8 mouse cellular contexts compared by ENCODE assay signal in the genomic region with DNA sequence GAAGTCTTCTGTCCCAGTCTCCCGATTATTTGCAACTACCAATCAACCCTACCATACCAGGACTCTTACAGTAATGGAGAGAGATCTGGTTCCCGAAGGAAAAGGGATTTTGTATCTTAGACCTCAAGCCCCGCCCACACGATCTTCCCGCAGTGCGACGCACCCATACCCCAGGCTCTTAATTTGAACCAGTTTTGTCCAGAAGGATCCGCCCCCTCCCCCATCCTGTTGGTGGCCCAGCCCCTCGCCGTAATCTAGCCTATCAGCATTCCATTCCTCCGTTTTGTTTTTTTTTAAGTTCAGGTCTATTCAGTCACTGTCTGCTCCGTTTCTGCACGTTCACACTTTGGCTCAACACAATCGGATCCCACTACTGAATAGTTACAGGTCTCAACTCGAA. TPM values are rescaled to one million over a fixed set of nuclear protein-coding genes. Genes with fewer than 3 reads are reported as not detected.
DNase-seq lines count a peak whose midpoint lies in the region; ATAC-seq and TF ChIP-seq lines count a peak whose summit lies in the region.

No protein-coding gene starts in this region.

- peak; percentile 72 for ATAC-seq in common myeloid progenitor, adult 5-6 weeks (replicated peaks; ENCODE audit: low read depth, poor library complexity, severe bottlenecking)
- peak; percentile 74 for ATAC-seq in granulocyte monocyte progenitor cell, adult 5-6 weeks (replicated peaks; ENCODE audit: poor library complexity, severe bottlenecking)
- peak; percentile 83 for ATAC-seq in kidney, embryonic 15.5 days (replicated peaks; ENCODE audit: low FRiP score)
- ATAC-seq in lung, embryonic 14.5 days (ENCODE audit: insufficient read depth) = peak; percentile 81

- DNase-seq in A20 (ENCODE audit: low read depth, low spot score) (peak; percentile 97), ES-E14 (ENCODE audit: low read depth, low spot score) (peak; percentile 97)
- DNase-seq in lung, embryonic 14.5 days = peak; percentile 95
- DNase-seq in ovary, postnatal 14 days (ENCODE audit: low spot score) = peak; percentile 55
- peak; percentile 79 to 85 for DNase-seq in urinary bladder, postnatal 4 days (ENCODE audit: low spot score in 2 of 2)

- in situ Hi-C loops in ES-E14 (cut with MboI; ENCODE audit: low sequenced_read_pairs in 2 of 2, unreplicated experiment in 2 of 2) = no loop called here

- H3K9ac ChIP-seq in ES-E14 (ENCODE audit: insufficient read depth, low read depth, low read length, poor library complexity, severe bottlenecking) = peak overlapping the region; percentile 98; the same call in 1 of the 2 replicates
- peak overlapping the region; percentile 78 for H3K9ac ChIP-seq in kidney, embryonic 15.5 days
- peak overlapping the region; percentile 79 for H3K9ac ChIP-seq in lung, embryonic 14.5 days

- WGBS in kidney, embryonic 15.5 days = under 1% methylated on average over 15 of the region's 15 CpGs
- under 1% methylated on average over 15 of the region's 15 CpGs for WGBS in lung, embryonic 14.5 days

- peak overlapping the region; percentile 69 for H3K4me2 ChIP-seq in kidney, embryonic 15.5 days
- H3K4me2 ChIP-seq in lung, embryonic 14.5 days = peak overlapping the region; percentile 73

- H3K36me3 ChIP-seq in ES-E14 (ENCODE audit: control insufficient read depth, insufficient read depth, low read length, poor library complexity, severe bottlenecking) = peaks cover 48% of the 10 kb centered on the region
- H3K36me3 ChIP-seq in kidney, embryonic 15.5 days = peaks cover 54% of the 10 kb centered on the region
- H3K36me3 ChIP-seq in lung, embryonic 14.5 days (ENCODE audit: insufficient read depth) = peaks cover 50% of the 10 kb centered on the region

- peak overlapping the region; percentile 90 to 98 for H3K4me3 ChIP-seq in ES-E14 (ENCODE audit: insufficient read depth in 1 of 2, low read depth in 1 of 2, low read length in 2 of 2, poor library complexity in 1 of 2, severe bottlenecking in 1 of 2)
- peak overlapping the region; percentile 86 for H3K4me3 ChIP-seq in kidney, embryonic 15.5 days (replicated peaks)
- peak overlapping the region; percentile 64 for H3K4me3 ChIP-seq in lung, embryonic 14.5 days (ENCODE audit: low read depth, low read length)

- peak overlapping the region; percentile 91; the same call in 1 of the 2 replicates for H3K27ac ChIP-seq in ES-E14 (ENCODE audit: insufficient read depth, low read depth, low read length, poor library complexity, severe bottlenecking)
- H3K27ac ChIP-seq in kidney, embryonic 15.5 days = peak overlapping the region; percentile 92
- peak overlapping the region; percentile 89 for H3K27ac ChIP-seq in lung, embryonic 14.5 days (ENCODE audit: low read depth)

- no peaks in the 10 kb centered on the region for H3K27me3 ChIP-seq in kidney, embryonic 15.5 days
- H3K27me3 ChIP-seq in lung, embryonic 14.5 days (ENCODE audit: insufficient read depth, low read length) = no peaks in the 10 kb centered on the region

- H3K9me3 ChIP-seq in ES-E14 (ENCODE audit: control insufficient read depth, insufficient read depth, low read depth, low read length) = no peaks in the 10 kb centered on the region
- no peaks in the 10 kb centered on the region for H3K9me3 ChIP-seq in kidney, embryonic 15.5 days (replicated peaks)
- no peaks in the 10 kb centered on the region for H3K9me3 ChIP-seq in lung, embryonic 14.5 days (ENCODE audit: low read depth, low read length)

- H3K4me1 ChIP-seq in ES-E14 (ENCODE audit: control insufficient read depth in 2 of 2, insufficient read depth in 2 of 2, low read length in 2 of 2, poor library complexity in 1 of 2) = peaks cover 0 to 27% of the 10 kb centered on the region in 2 experiments; a peak in 2 of 4 replicates
- peaks cover 30% of the 10 kb centered on the region for H3K4me1 ChIP-seq in kidney, embryonic 15.5 days
- peaks cover 8% of the 10 kb centered on the region for H3K4me1 ChIP-seq in lung, embryonic 14.5 days (ENCODE audit: insufficient read depth)

- TF ChIP-seq CTCF in lung, embryonic 14.5 days (IDR thresholded peaks at IDR 0.05; ENCODE audit: low read depth) = no peak

TF ChIP-seq in ES-E14, 5 proteins besides CTCF, POLR2A, EP300 and RAD21:
- TF ChIP-seq HCFC1 (IDR thresholded peaks at IDR 0.05; ENCODE audit: borderline replicate concordance, insufficient read depth, low read length) = peak; percentile 69; the same call in 1 of the 2 replicates
- peak; percentile 95 for TF ChIP-seq ZNF384 (IDR thresholded peaks at IDR 0.05; ENCODE audit: low read depth, low read length)
- no peak for TF ChIP-seq MAFK (IDR thresholded peaks at IDR 0.05; ENCODE audit: insufficient read depth, low read depth, low read length)
- peak; percentile 71; the same call in 1 of the 2 replicates for TF ChIP-seq CHD2 (IDR thresholded peaks at IDR 0.05; ENCODE audit: low read depth, low read length)
- no peak for TF ChIP-seq ZC3H11A (IDR thresholded peaks at IDR 0.05; ENCODE audit: borderline replicate concordance, low read depth, low read length)

RNA-seq across cellular contexts. Expression of a gene that starts 0.9 kb away (rescaled TPM):
- total RNA-seq in ES-E14 (2012; rRNA removed) = 205 and 274 TPM in 2 replicates
- total RNA-seq in common myeloid progenitor, adult 5-6 weeks (2017) = 81.4 and 106 TPM in 2 replicates
- total RNA-seq in granulocyte monocyte progenitor cell, adult 5-6 weeks (2014; fragmentation: Nextera tagmentation) = 87.4 and 136 TPM in 2 replicates
- total RNA-seq in granulocyte monocyte progenitor cell, adult 5-6 weeks (2017) = 92.2 and 118 TPM in 2 replicates
- 147 and 155 TPM in 2 replicates for polyA plus RNA-seq in kidney, embryonic 15.5 days (2015; fragmentation: Nextera tagmentation; extraction: Ambion mirVana)
- polyA plus RNA-seq in lung, embryonic 14.5 days (2014; fragmentation: Nextera tagmentation; extraction: Ambion mirVana) = 157 and 168 TPM in 2 replicates

RNA-seq across cellular contexts. Expression of a gene that starts 0.9 kb away (rescaled TPM):
- 44.8 and 45.3 TPM in 2 replicates for total RNA-seq in ES-E14 (2012; rRNA removed)
- total RNA-seq in common myeloid progenitor, adult 5-6 weeks (2017) = 13.9 and 14.4 TPM in 2 replicates
- total RNA-seq in granulocyte monocyte progenitor cell, adult 5-6 weeks (2014; fragmentation: Nextera tagmentation) = 15.4 and 22.3 TPM in 2 replicates
- total RNA-seq in granulocyte monocyte progenitor cell, adult 5-6 weeks (2017) = 8.9 and 11.0 TPM in 2 replicates
- 54.1 and 67.9 TPM in 2 replicates for polyA plus RNA-seq in kidney, embryonic 15.5 days (2015; fragmentation: Nextera tagmentation; extraction: Ambion mirVana)
- polyA plus RNA-seq in lung, embryonic 14.5 days (2014; fragmentation: Nextera tagmentation; extraction: Ambion mirVana) = 59.1 and 63.7 TPM in 2 replicates

RNA-seq across cellular contexts. Expression of a gene that starts 17.3 kb away (rescaled TPM):
- total RNA-seq in ES-E14 (2012; rRNA removed) = 46.4 and 50.8 TPM in 2 replicates
- total RNA-seq in common myeloid progenitor, adult 5-6 weeks (2017) = 21.8 and 23.0 TPM in 2 replicates
- 12.4 and 27.5 TPM in 2 replicates for total RNA-seq in granulocyte monocyte progenitor cell, adult 5-6 weeks (2014; fragmentation: Nextera tagmentation)
- total RNA-seq in granulocyte monocyte progenitor cell, adult 5-6 weeks (2017) = 22.7 and 31.5 TPM in 2 replicates
- 7.9 and 8.2 TPM in 2 replicates for polyA plus RNA-seq in kidney, embryonic 15.5 days (2015; fragmentation: Nextera tagmentation; extraction: Ambion mirVana)
- 4.5 and 7.5 TPM in 2 replicates for polyA plus RNA-seq in lung, embryonic 14.5 days (2014; fragmentation: Nextera tagmentation; extraction: Ambion mirVana)

RNA-seq across cellular contexts. Expression of a gene that starts 20.5 kb away (rescaled TPM):
- total RNA-seq in ES-E14 (2012; rRNA removed) = 0.94 and 1.1 TPM in 2 replicates
- total RNA-seq in common myeloid progenitor, adult 5-6 weeks (2017) = 0.68 and 0.78 TPM in 2 replicates
- total RNA-seq in granulocyte monocyte progenitor cell, adult 5-6 weeks (2014; fragmentation: Nextera tagmentation) = not detected in 2 replicates
- total RNA-seq in granulocyte monocyte progenitor cell, adult 5-6 weeks (2017) = 0.43 and 1.1 TPM in 2 replicates
- polyA plus RNA-seq in kidney, embryonic 15.5 days (2015; fragmentation: Nextera tagmentation; extraction: Ambion mirVana) = 1.3 and 1.4 TPM in 2 replicates
- 0.96 and 1.5 TPM in 2 replicates for polyA plus RNA-seq in lung, embryonic 14.5 days (2014; fragmentation: Nextera tagmentation; extraction: Ambion mirVana)

RNA-seq across cellular contexts. Expression of a gene that starts 22.2 kb away (rescaled TPM):
- total RNA-seq in ES-E14 (2012; rRNA removed) = 0.54 TPM in 1 of 2 replicates, not detected in the other
- not detected in 2 replicates for total RNA-seq in common myeloid progenitor, adult 5-6 weeks (2017)
- not detected in 2 replicates for total RNA-seq in granulocyte monocyte progenitor cell, adult 5-6 weeks (2014; fragmentation: Nextera tagmentation)
- total RNA-seq in granulocyte monocyte progenitor cell, adult 5-6 weeks (2017) = not detected in 2 replicates
- 6.8 and 7.1 TPM in 2 replicates for polyA plus RNA-seq in kidney, embryonic 15.5 days (2015; fragmentation: Nextera tagmentation; extraction: Ambion mirVana)
- polyA plus RNA-seq in lung, embryonic 14.5 days (2014; fragmentation: Nextera tagmentation; extraction: Ambion mirVana) = not detected in 2 replicates

Comparison
In these comparisons a context has a peak if more than half of its experiments do, and no peak if none do; other contexts are left out.
1. Peak in every context shown above with its lines: DNase-seq, ATAC-seq, H3K4me3 ChIP-seq and H3K27ac ChIP-seq.